Mouse (Mus musculus) large intestine, adult 2 months (tissue): ENCODE results near the gene Slitrk2. TPM values are rescaled to one million over a fixed set of nuclear protein-coding genes. Genes with fewer than 3 reads are reported as not detected.

Experiments used
- DNase-seq: peaks from one replicate; pipeline ENCODE4 v3.0.0-alpha.2; 2012; ENCODE audit warnings: low read depth, low spot score
- WGBS: fragments of 180-500 bp; shearing (Covaris S2); methylation state at CpG from one replicate; pipeline ENCODE4 v1.1.7; 2018; 5-methylcytosine and 5-hydroxymethylcytosine counted together
- polyA plus RNA-seq: library from polyadenylated mRNA; depleted of rRNA; stranded (reverse); fragments of >200 nt; gene quantifications from 2 replicates; pipeline ENCODE4 v1.2.3, GENCODE M21; 2012; rRNA removed

The Slitrk2 gene
- polyA plus RNA-seq = 0.01 and 0.03 TPM in 2 replicates

GRCm38 (mm10) chrX:66648911-66649620, at the start of gene Slitrk2:
Gene Slitrk2, plus strand, starts transcription at chrX:66649318.
- no peak for DNase-seq

GRCm38 (mm10) chrX:66605490-66605889, 43.6 kb upstream of the Slitrk2 start:
- 64% methylated on average over 3 of the region's 3 CpGs for WGBS
- DNase-seq = no peak

More at GRCm38 (mm10) chrX:66648911-66649620, at the start of gene Slitrk2:
- 23% methylated on average over 25 of the region's 25 CpGs for WGBS

GRCm38 (mm10) chrX:66652455-66653144, 3.5 kb downstream of the Slitrk2 start:
- DNase-seq = no peak
- 15% methylated on average over 21 of the region's 21 CpGs for WGBS

GRCm38 (mm10) chrX:66657365-66657764, 8.2 kb downstream of the Slitrk2 start:
- 27% methylated on average over 2 of the region's 2 CpGs for WGBS
- DNase-seq = no peak

- no peak for DNase-seq
- 87% methylated on average over 4 of the region's 4 CpGs for WGBS
Measured at GRCm38 (mm10) chrX:66676959-66677358, 27.8 kb downstream of the Slitrk2 start.

- WGBS = 41% methylated on average over 7 of the region's 7 CpGs
- no peak for DNase-seq
Measured at GRCm38 (mm10) chrX:66678646-66679045, 29.5 kb downstream of the Slitrk2 start.
